Mouse (Mus musculus) heart, embryonic 14.5 days (tissue): Measurements from ENCODE around the gene Tbxa2r. TPM values are rescaled to one million over a fixed set of nuclear protein-coding genes. Genes with fewer than 3 reads are reported as not detected.

Experiments
- ATAC-seq: fragments of 200-750 bp; cut with Nextera tagmentation; 2 replicates; pipeline ENCODE4 v1.8.0; 2017; ENCODE audit warnings: low read depth, moderate TSS enrichment; ENCODE audit not compliant: insufficient number of reproducible peaks, insufficient read depth, low FRiP score
- H3K27ac ChIP-seq, 2 experiments: fragments of 200-500 bp in 1 of 2; fragments of 300-500 bp in 1 of 2; sonication (generic) in 1 of 2; replicated peaks in 1 of 2; 2 replicates each; pipeline ENCODE4 v1.5.1; 2012 to 2014; ENCODE audit warnings: low read depth in 2 of 2, low read length in 2 of 2, control low read depth in 1 of 2, mild to moderate bottlenecking in 1 of 2, mixed read lengths in 1 of 2; ENCODE audit not compliant: control insufficient read depth in 1 of 2, insufficient read depth in 1 of 2
- H3K27me3 ChIP-seq: fragments of 300-500 bp; sonication (generic); 2 replicates; pipeline ENCODE4 v1.6.1; 2014; ENCODE audit warnings: mild to moderate bottlenecking, low read length, control low read depth; ENCODE audit not compliant: control insufficient read depth, insufficient read depth
- H3K36me3 ChIP-seq: fragments of 300-500 bp; sonication (generic); 2 replicates; pipeline ENCODE4 v1.6.1; 2014; ENCODE audit warnings: mild to moderate bottlenecking, control low read depth, low read length, mixed read lengths; ENCODE audit not compliant: control insufficient read depth, insufficient read depth
- H3K4me1 ChIP-seq, 2 experiments: fragments of 200-500 bp in 1 of 2; fragments of 300-500 bp in 1 of 2; sonication (generic) in 1 of 2; 2 replicates each; pipeline ENCODE4 v1.6.1; 2012 to 2014; ENCODE audit warnings: low read length in 2 of 2, control low read depth in 1 of 2, mixed read lengths in 1 of 2; ENCODE audit not compliant: control insufficient read depth in 2 of 2, insufficient read depth in 2 of 2
- H3K4me2 ChIP-seq: fragments of 300-500 bp; sonication (generic); 2 replicates; pipeline ENCODE4 v1.6.1; 2014; ENCODE audit warnings: mild to moderate bottlenecking, low read length
- H3K4me3 ChIP-seq, 2 experiments: fragments of 200-500 bp in 1 of 2; fragments of 300-500 bp in 1 of 2; sonication (generic) in 1 of 2; 2 replicates each; pipeline ENCODE4 v1.5.1; 2012 to 2014; ENCODE audit warnings: low read length in 2 of 2, mild to moderate bottlenecking in 2 of 2, control low read depth in 1 of 2, low read depth in 1 of 2, moderate library complexity in 1 of 2; ENCODE audit not compliant: control insufficient read depth in 1 of 2, insufficient read depth in 1 of 2
- H3K9ac ChIP-seq: fragments of 300-500 bp; sonication (generic); 2 replicates; pipeline ENCODE4 v1.6.1; 2014; ENCODE audit warnings: mild to moderate bottlenecking, low read length
- H3K9me3 ChIP-seq: fragments of 300-500 bp; sonication (generic); 2 replicates; pipeline ENCODE4 v1.6.1; 2016; ENCODE audit warnings: low read length, control low read depth; ENCODE audit not compliant: control insufficient read depth
- WGBS: fragments of 180-500 bp; shearing (Covaris S2); extraction: QIAGEN DNeasy Blood & Tissue Kit; methylation state at CpG from one replicate; pipeline ENCODE4 v1.1.7; 2014; 5-methylcytosine and 5-hydroxymethylcytosine counted together
- polyA plus RNA-seq: library from polyadenylated mRNA; unstranded; fragments of >200 nt; fragmentation: Nextera tagmentation; extraction: Ambion mirVana; gene quantifications from 2 replicates; pipeline ENCODE4 v1.2.1, GENCODE M21; 2014

Gene Tbxa2r
- polyA plus RNA-seq, 1 experiment from 2014 or later, result 11.3 TPM

DNA sequence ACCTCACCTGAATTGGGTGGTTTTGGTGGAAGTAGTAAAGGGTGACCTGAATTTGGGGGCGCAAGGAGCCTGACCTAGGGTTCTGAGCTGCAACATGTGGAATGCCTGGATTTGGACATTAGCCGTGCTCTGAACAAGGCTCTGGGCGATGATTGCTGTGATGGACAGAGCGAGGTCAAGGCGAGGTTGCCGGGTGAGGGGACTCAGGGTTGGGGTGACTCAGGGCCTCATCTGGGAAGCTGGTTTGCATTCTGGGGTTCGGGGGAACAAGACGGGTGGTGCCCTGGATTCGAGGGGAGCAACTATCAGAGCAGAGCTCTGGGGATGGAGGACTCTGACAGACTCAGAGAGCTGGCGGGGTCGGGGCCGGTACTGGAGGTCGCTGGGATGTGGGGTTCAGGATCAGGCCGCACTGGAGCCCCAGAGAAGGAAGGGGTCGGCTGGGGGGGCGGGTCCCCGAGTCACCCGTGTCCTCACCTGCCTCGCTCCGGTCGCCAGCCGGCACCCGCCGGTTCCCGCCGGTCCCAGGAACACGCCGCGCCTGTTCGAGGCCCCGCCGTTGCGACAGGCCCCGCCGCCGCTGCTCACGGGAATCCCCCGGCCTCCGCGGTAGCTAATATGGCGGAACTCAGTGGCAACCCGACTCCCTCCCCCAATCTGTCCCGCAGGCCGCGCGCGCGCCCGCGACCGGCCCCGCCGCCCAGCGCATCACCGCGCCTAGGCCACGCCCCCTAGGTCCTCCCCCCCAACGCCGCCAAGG is 49.4 kb downstream of the Tbxa2r start, which contains the start of gene Fzr1:
Gene Fzr1 (minus strand): TSS at position 724 of the 760 bp plus-strand sequence.
- Histone ChIP-seq H3K4me3 (peak within 1 kb of the TSS; percentile 71 to 87), H3K4me2 (peak within 1 kb of the TSS; percentile 78), H3K9ac (peak within 1 kb of the TSS; percentile 95), H3K4me1 (peaks cover 20 to 29% of the 10 kb centered on the region in 2 experiments), H3K27me3 (no peaks in the 10 kb centered on the region), H3K36me3 (peaks cover 32% of the 10 kb centered on the region), H3K27ac (peak within 1 kb of the TSS; percentile 74 to 76), H3K9me3 (no peaks in the 10 kb centered on the region)
- peak; percentile 8 for ATAC-seq
- 2% methylated on average over 56 of the region's 59 CpGs for WGBS

DNA sequence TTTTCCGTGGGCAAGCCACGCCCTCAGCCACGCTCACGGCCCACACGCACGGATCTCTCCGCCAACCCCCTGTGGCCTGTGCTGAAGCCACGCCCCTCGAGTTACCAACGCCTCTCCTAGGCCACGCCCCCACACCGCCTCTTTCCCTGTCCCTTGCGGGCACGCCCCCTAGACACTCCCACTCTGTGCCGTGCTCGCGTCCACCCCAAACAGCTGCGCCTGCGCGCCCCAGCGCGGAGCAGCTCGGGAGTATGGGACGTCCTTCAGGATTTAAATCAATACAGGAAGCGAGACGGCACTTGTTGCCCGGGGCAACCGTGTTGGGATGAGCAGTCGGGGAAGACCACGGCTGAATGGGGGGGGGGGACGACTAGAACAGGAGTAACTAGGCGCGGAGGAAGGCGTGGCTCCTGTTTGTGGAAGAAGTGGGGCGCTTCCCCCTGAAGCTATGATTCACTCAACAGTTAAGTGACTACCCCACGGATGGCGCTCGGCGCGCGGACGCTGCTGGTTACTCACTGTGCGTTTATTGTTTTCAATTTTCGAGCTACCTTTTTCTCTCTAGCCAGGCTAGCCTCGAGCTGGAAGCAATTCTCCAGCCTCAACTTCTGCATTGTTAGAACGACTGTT is 50.1 kb downstream of the Tbxa2r start:
- Histone ChIP-seq H3K27ac (peak overlapping the region; percentile 74 to 76), H3K4me3 (peak overlapping the region; percentile 71 to 87), H3K4me2 (peak overlapping the region; percentile 78), H3K27me3 (no peaks in the 10 kb centered on the region), H3K9me3 (no peaks in the 10 kb centered on the region), H3K4me1 (peaks cover 20 to 29% of the 10 kb centered on the region in 2 experiments), H3K36me3 (peaks cover 25% of the 10 kb centered on the region), H3K9ac (peak overlapping the region; percentile 73)
- ATAC-seq, result peak; percentile 93
- WGBS, result under 1% methylated on average over 46 of the region's 46 CpGs

DNA sequence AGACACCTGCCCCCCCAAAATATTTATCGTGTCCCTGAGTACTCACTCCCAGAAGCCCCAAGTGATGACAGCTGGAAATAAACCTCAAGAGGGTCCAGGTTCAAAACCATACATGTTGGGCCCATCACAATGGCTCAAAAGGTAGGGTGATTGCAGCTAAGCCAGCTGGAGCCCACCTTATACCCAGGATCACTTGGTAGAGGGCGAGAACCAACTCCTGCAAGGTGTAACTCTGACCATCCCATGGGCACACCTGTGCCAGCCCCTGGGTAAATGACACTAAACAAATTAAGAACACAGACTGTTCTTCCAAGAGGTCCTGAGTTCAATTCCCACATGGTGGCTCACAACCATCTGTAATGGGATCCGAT is 50.6 kb downstream of the Tbxa2r start:
- peaks cover 20 to 29% of the 10 kb centered on the region in 2 experiments for H3K4me1 ChIP-seq
- peak overlapping the region; percentile 67 to 71 for H3K4me3 ChIP-seq
- peak overlapping the region; percentile 78 for H3K4me2 ChIP-seq
- WGBS, result 62% methylated on average over 3 of the region's 3 CpGs
- H3K27ac ChIP-seq, result peak overlapping the region; percentile 74 to 76
- no peak for ATAC-seq
- H3K9ac ChIP-seq, result peak overlapping the region; percentile 73
- H3K27me3 ChIP-seq, result no peaks in the 10 kb centered on the region
- peaks cover 20% of the 10 kb centered on the region for H3K36me3 ChIP-seq
- no peaks in the 10 kb centered on the region for H3K9me3 ChIP-seq

DNA sequence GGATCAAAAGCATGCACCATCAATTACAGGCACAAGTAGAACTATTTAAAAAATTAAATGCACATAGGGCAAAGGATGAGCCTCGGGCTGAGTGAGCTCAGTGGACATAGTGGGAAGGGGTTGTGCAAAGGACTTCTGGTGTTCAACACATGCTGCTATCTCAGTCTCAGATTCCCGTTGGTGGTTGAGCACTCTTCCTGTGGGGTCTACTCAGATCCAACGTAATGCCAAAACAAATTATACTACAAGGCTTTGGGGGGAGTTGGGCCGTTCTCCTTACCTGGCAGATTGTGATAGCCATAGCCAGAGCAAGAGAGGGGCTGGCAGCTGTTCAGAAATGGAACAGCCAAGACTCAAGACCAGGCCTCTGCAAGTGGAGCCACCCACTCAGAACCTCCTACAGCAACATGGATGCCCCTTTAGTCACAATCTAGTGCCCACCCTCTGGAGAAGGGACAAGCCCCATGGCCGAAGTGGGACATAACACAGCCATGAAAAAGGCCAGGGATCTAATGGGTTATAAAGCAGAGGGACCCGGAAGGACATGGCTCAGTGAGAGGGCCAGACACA is 51.4 kb downstream of the Tbxa2r start:
- Histone ChIP-seq H3K27me3 (no peaks in the 10 kb centered on the region), H3K4me3 (no peak overlapping the region), H3K4me2 (no peak overlapping the region), H3K9me3 (no peaks in the 10 kb centered on the region), H3K36me3 (peaks cover 14% of the 10 kb centered on the region), H3K4me1 (peaks cover 21 to 30% of the 10 kb centered on the region in 2 experiments), H3K9ac (no peak overlapping the region), H3K27ac (no peak overlapping the region; a peak in 1 of 4 replicates)
- 86% methylated on average over 6 of the region's 6 CpGs for WGBS
- no peak for ATAC-seq

DNA sequence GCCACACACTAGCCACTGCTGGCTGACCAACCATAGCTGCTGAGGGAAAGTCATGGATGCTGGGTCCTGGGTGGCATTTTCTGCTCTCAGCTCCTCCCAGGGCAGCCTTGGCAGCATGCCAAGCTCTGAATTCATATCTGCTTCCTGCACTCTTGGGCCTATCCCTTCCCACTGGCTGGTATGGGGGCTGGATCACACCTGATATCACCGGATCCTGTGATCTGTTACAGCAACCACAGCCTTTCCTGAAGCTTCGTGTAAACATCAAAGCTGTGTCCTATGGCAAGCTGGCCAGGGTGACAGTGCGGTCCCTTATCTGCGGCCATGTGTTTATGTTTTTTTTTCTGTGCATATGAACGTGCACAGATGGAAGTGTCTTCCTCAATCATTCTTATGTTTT is 53.5 kb downstream of the Tbxa2r start:
- peak overlapping the region; percentile 14 to 24 for H3K27ac ChIP-seq

DNA sequence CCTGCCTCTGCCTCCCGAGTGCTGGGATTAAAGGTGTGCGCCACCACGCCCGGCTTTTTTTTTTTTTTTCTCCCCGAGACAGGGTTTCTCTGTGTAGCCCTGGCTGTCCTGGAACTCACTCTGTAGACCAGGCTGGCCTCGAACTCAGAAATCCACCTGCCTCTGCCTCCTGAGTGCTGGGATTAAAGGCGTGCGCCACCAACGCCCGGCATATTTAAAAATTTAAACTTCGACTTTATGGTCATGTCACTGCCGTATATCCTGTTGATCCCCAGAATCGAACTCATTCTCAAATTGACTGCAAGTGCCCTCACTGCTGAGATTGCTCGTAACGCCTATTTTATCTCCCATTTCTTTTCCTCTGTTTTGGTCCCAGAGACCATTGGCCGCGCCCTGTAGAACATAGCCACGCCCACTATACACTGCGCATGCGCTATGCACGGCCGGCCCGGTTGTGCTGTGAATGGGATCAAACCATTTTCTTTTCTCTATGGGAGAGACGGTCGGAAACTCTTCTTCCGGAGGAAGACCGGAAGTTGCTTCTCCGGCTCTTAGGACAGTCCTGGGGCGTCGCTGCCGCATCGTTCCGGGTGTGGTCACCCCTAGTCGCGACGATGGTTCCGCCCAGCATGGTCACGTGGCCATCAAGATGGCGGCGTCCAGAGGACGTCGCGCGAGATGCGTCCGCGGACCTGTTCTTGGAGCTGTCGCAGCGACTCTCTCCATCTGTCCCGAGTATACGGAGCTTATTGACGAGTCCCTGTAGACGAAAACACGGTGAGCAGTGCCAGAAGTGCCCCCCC is 55.5 kb downstream of the Tbxa2r start, which contains the start of the genes Dohh and Gm48551:
Gene Dohh (plus strand): TSS at position 627 of the 803 bp plus-strand sequence.
Gene Gm48551 (plus strand): TSS at position 665 of the 803 bp plus-strand sequence.
- ATAC-seq, result peak; percentile 90
- Histone ChIP-seq H3K4me2 (peak within 1 kb of the TSS; percentile 89), H3K36me3 (peaks cover 33% of the 10 kb centered on the region), H3K9me3 (no peaks in the 10 kb centered on the region), H3K9ac (peak within 1 kb of the TSS; percentile 93), H3K4me3 (peak within 1 kb of the TSS; percentile 70 to 92), H3K4me1 (peaks cover 15 to 20% of the 10 kb centered on the region in 2 experiments), H3K27ac (peak within 1 kb of the TSS; percentile 72 to 86), H3K27me3 (no peaks in the 10 kb centered on the region)
- WGBS, result 7% methylated on average over 53 of the region's 54 CpGs

More for the DNA sequence above, 53.5 kb downstream of the Tbxa2r start:
- H3K36me3 ChIP-seq, result peaks cover 14% of the 10 kb centered on the region
- H3K9ac ChIP-seq, result peak overlapping the region; percentile 10; the same call in 1 of the 2 replicates
- no peak for ATAC-seq
- no peaks in the 10 kb centered on the region for H3K27me3 ChIP-seq
- H3K9me3 ChIP-seq, result no peaks in the 10 kb centered on the region
- no peak overlapping the region for H3K4me2 ChIP-seq
- H3K4me1 ChIP-seq, result peaks cover 20 to 27% of the 10 kb centered on the region in 2 experiments
- 29% methylated on average over 5 of the region's 5 CpGs for WGBS
- no peak overlapping the region for H3K4me3 ChIP-seq

DNA sequence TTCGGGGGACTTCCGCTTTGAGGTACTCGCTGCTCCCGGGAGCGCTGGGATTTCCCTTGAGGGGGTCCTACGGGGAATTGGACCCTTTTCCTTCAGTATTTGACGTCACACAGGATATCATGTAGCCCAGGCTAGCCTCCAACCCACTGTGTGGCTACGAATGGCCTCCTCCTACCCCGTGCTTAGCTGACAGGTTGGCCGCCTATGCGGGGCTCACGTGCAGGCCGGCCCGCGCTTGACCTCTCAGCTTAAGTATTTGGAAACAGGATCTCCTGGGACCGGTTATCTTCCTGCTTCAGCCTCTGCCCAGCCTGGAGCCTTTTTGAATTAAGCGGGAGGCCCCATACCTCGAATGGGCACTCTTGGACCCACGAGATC is 56.1 kb downstream of the Tbxa2r start:
- peaks cover 16 to 24% of the 10 kb centered on the region in 2 experiments for H3K4me1 ChIP-seq
- no peaks in the 10 kb centered on the region for H3K9me3 ChIP-seq
- peaks cover 38% of the 10 kb centered on the region for H3K36me3 ChIP-seq
- under 1% methylated on average over 19 of the region's 19 CpGs for WGBS
- peak overlapping the region; percentile 72 to 86 for H3K27ac ChIP-seq
- peak overlapping the region; percentile 70 to 92 for H3K4me3 ChIP-seq
- H3K4me2 ChIP-seq, result peak overlapping the region; percentile 89
- peak overlapping the region; percentile 93 for H3K9ac ChIP-seq
- ATAC-seq, result peak; percentile 2; the same call in 1 of the 2 replicates
- no peaks in the 10 kb centered on the region for H3K27me3 ChIP-seq
